Mouse (Mus musculus) kidney, adult 9 months (tissue): ENCODE data around the gene Syngr1.

Experiments used
- DNase-seq: peaks from one replicate; pipeline ENCODE4 v3.0.0; 2022

Syngr1 gene

DNA sequence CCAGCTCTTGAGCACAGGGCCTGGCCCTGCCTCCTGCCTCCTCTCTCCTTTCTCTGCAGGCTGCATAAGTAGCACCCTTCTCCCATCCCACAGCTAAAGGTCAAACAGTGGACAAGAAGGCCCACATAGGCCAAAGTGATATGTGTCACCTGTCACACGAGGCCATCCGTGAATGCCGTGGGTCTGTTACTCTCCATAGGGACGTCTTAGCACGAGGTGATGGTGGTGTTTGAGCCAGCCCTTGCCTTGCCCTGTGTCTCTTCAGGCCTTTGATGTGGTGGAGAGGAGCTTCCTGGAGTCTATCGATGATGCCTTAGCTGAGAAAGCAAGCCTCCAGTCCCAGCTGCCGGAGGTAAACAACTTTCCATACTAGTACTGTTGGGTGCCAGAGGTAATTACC, 58.4 kb downstream of the Syngr1 start:
- DNase-seq, result no peak

DNA sequence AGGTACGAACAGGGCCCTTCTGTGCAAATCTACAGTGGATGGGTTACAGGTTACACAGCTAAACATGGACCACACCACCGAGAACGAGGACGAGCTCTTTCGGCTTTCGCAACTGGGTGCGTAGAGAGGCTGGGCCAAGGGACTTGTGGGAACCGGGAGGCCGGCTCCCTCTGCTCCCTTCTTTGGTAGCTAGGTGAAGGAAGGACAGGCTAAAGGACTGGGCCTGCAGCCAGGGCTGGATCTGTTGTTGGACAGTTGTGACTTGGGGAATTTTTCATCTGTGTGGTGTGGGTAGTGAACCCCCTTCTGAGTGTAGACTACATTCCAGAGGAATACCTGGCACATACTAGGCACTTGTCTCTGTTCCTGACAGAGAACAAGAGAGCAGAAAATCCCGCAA, 61.5 kb downstream of the Syngr1 start:
- no peak for DNase-seq

DNA sequence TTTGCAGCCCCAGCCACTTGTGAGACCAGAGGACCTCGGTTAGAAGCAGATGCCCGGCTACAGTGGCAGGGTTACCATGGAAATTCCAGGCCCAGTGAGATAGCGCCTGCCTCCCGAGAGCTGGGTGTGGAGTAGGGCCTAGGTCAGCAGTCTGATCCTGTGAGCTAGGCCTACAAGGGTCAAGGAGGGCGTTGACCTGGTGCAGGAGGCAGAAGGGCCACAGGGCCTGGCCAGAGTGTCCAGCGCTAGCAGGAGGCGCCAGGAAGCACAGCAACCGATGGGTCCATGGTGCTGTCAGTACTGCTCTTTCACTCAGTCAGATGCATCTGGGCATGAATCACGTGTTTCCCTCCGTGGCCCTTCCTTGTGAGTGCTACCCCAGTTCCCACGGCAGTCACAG, 62.6 kb downstream of the Syngr1 start:
- DNase-seq, result no peak

DNA sequence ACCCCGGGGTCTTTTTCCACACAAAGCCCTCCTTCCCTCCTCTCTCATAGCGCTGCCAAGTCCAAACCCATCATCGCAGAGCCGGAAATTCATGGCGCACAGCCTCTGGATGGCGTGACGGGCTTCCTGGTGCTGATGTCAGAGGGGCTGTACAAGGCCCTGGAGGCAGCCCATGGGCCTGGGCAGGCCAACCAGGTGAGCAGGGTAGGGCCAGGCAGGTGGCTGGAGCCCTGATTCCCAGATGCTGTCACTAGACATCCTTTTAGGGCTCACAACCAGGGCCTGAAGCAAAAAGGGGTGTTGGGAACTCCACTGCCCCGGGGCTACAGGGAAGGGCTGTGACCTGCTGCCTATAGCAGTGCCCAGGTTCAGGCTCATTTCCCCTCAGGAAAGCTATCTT, 64.6 kb downstream of the Syngr1 start:
- DNase-seq, result no peak

DNA sequence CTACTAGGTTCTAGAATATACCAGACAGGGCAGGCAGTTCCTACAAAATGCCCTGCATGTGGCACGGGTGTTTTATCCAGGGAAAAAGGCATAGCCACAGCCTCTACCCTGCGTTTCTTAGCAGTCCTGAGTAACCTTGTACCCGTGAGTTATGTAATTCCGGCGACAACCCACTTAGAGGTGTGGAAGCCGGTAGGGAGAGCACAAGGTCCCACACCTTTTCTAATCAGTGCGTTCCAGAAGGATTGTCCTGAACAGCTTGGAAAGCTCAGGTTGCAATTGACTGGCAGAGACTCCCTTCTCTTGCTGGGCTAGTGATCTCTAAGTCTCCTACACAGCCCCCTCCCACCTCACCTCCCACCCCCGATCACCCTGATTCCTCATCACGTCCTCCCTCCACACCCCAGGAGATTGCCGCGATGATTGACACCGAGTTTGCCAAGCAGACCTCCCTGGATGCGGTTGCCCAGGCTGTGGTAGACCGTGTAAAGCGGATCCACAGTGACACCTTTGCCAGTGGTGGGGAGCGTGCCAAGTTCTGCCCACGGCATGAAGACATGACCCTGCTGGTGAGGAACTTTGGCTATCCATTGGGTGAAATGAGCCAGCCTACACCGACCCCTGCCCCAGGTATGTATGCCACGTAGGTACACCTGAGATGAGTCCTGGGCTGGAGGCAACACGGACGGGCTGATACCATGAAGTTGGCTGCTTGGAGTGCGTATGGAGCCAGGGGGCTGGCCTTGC, 66.2 kb downstream of the Syngr1 start:
- no peak for DNase-seq

DNA sequence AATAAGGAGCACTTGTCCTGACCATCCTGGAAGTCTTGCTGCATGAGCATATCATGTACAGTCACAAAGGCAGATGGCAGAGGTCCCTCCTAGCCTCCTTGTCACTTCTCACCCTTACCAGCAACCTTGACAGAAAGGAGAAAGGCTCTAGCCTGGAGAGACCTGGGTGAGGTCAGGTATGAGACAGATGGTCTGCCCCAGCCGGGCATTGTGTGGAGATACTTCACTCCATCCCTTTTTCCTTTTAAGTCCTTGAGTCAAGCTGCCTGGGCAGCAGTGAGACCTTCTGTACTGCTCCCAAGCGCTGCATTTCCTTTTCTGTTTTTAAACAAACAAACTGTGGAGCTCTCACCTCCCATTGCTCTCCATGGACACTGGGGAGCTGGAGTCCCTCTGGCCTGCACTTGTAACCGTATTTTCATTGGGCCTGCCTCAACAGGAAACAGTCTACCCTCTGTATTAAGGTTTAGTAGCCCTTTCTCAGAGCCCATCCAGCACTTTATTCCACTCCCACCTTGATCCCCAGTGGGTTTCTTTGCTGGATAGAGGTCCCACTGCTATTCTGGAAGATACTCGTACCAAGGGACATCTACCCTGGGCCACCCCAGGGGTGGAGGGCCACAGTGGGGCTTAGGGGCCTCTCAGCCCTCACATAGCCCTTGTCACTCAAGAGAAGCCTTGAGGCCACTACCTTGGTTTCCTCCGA, 67.0 kb downstream of the Syngr1 start:
- no peak for DNase-seq

DNA sequence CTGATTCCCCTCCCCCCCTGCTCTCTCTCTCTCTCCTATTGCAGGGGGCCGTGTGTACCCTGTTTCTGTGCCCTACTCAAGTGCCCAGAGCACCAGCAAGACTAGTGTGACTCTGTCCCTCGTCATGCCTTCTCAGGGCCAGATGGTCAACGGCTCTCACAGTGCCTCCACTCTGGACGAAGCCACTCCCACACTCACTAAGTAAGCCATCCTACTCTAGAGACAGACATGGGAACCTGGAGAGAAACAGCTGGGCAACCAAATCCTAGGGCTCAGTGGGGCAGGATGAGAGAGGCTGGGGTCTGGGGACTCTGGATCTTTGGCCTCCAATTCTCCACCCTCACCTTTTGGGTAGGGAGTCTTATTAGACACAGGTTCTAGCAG, 67.6 kb downstream of the Syngr1 start:
- DNase-seq, result no peak

DNA sequence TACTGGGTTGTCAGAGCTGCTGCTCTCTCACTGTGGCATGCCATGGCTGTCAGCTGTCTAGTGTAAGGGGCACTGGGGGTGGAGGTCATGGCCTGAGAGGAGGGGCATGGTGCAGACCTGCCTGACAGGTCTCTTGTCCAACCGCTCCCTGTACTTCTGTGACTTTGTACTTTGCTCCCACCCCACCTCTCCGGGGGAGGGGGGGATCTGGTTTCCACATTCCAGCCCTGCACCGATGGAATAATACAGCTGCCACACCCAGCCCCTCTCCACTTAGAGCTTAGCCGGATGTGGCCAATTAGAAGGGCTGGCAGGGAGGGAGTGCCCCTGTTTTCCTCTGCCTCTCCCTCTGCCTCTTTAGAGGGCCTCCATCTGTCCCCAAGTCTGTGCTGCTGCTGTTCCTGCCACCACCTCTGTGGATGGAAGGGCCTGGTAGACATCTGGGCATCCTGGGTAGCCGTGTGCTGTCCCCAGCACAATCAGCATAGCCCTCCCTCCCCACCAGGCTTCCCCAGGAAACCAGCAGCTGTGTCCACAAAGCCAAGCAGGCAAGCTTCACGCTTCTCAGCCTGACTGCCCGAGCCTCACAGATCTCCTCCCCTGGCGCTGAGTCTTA, 68.3 kb downstream of the Syngr1 start:
- peak; percentile 93 for DNase-seq

DNA sequence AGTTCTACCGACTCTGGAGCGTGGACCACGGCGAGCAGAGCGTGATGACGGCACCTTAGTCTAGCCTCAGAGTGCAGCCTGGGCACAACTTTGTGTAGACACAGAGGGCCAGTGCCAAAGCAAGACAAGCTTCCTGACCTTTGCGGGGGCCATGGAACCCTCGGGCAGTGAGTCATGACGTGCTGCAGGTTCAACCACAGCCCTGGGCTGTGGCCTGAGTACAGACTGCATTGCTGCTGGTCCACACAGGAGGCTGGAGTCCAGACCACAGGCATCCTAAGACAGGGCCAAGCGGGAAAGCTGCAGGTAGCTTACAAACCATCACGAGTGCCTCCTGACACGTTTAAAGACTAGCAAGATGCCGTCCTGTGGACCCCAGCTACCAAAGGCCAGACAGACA, 69.1 kb downstream of the Syngr1 start:
- no peak for DNase-seq

DNA sequence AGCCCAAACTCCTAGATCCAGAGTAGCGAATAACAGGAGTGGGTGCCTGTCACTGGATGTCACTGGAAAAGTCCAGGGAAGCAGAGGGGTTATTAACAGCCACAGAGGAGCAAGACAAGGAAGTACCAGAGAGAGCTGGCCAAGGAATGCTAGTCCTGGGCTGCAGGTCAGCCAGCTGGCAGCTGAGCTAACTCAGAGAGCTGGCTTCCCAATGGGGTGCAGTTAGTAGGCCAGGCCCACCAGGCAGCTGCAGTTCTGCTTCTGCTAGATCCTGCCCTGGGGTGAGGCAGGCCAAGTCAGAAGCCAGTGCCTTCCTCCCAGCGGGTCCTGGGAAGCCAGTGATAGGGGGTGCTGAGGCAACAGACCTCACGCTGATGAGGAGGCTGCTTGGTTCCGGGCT, 69.6 kb downstream of the Syngr1 start:
- no peak for DNase-seq

DNA sequence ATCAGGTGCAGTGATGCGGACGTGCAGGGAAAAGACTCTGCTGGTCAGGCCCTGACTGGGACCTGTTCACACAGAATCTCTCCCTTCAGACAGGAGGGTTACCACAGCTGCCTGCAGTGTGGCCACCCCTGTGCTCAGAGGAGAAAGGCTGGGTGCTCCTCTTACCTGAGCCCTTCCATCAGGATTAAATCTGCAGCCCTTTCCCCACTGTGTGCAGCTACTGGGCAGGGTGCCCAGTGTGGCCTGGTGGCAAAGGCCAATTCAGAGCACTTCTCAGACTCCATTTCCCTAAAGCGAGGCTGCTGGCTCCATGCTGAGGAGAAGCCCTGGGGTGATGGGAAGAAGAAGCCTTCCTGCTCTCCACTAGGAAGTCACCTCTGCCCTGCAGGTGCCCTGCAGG, 70.1 kb downstream of the Syngr1 start:
- DNase-seq, result no peak

DNA sequence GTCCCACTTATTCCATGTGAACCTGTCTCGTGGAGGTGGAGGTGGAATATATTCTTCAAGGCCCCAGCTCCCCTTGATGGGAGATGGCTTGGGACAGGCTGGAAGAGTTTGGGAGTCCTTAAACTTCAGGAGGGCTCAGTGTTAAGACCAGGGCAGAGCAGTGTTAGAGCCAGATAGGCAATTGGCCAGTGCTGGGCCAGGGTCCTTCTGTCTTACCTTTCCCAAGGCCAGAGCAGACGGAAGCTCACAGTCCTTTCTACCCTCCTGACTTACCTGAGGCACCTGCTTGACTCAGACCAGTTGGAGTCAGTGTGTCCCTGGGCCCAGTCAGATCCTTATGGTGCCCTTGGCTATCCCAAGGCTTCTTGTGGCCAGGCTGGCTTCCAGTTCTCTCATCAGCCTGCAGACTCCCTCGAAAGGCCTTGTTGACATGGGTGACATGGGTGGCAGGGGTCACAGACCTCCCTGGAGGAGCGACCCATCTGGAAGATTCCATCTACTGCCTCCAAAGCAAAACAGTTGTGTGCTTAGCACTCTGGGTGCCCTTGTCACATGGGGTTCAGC, 71.3 kb downstream of the Syngr1 start:
- DNase-seq, result no peak

DNA sequence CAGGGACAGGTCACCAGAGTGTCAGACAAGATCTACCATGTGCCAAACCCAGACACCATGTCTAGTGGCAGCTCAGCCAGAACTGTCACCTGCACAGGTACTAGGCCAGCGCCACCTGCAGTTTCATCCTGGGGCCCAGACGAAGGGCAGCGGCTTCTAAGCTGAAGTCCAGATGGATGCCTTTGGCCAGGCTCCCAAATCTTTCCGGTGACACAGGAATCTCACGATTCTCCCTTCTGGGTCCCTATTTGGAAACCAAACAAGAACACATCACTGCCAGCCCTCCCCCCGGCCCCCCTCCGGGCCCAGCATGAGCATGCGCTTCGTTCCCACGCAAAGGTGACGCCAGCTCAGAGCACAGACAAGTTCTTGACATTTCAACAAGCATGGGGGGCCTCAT, 72.1 kb downstream of the Syngr1 start:
- no peak for DNase-seq

DNA sequence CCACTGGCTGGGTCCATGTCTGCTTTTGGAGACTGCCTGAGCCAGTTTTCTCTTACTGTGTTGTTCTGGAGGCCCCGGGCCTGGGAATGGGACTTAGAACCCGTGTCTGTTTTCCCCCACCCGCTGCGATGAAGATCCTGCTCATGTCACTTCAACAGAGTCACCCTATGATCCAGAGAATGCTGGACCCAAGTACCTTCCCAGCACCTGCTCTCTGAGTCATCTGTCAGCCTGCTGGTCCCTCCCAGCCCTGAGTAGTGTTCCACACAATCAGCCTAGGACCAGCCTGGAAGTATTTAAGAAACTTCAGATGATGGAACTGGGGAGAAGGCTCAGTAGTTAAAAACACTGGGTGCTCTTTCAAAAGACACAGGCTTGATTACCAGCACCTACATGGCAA, 72.6 kb downstream of the Syngr1 start:
- DNase-seq, result no peak

DNA sequence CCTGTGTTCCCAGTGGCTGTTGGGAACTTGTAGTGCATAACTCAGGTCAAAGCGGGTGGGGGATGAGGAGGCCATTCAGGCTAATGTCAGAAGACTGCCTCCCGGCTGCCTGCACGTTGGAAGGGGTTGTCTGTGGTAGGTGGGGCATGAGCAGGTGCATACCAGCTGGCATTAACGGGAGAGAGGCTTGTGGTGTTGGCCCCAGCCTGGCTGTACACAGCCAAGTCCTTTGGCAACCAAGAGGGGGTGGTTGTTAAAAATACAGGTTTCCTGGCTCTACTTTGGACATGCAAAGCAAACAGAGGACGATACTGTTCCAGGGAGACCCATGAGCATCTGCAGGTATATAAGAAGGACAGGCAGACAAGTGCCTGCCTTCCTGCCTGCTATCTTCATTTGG, 74.3 kb downstream of the Syngr1 start:
- DNase-seq, result no peak
